Mouse (Mus musculus) CH12F3 (cell line): ENCODE results near the gene Manba.
"Not testable (repeated sequence)": the region's sequence is repeated elsewhere in the genome, so short reads cannot be mapped to it uniquely, and the experiment has no call there.

ENCODE experiments used
- in situ Hi-C: fragments of 300-500 bp; cut with MboI; formaldehyde crosslinking; loops from 2 replicates; pipeline ENCODE4 v1.14.3; 2020; ENCODE audit warnings: low sequenced_read_pairs

The Manba gene

DNA sequence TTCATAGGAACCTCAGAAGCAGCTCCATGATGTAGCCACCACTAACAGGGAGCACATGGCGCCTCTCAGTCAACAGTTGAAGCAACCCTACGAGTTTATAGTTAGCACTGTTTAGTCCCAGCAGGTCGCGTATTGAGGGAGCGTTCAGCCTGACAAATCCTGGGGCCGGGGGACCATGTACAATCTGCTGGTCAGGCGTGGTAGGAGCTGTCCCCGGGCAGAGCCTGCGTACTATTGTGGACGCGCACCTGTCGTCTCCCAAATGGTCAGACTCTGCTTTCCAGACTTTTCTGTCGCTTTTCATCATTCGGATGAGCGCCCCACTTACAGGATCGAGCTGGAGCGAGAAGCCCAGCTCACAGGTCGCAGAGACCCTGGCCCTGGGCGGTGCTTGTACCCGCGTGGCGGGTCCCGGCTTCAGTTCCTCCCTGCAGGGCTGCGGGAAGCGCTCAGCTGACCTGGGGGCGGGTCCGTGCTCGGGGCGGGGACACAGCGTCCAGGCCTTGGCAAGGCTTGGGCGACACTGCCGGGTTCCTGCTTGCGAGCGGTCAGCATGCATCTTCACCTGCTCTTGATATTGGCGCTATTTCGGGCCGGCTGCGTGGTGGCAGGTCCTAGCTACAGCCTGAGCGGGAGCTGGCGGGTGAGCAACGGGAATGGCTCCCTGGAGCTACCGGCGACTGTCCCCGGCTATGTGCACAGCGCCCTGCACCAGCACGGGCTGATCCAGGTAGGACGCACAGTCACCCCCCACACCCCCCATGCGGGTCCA lies at the start of gene Manba:
Manba (plus strand) TSS at position 484 of the 772 bp plus-strand sequence.
- in situ Hi-C loops: no loop called here

DNA sequence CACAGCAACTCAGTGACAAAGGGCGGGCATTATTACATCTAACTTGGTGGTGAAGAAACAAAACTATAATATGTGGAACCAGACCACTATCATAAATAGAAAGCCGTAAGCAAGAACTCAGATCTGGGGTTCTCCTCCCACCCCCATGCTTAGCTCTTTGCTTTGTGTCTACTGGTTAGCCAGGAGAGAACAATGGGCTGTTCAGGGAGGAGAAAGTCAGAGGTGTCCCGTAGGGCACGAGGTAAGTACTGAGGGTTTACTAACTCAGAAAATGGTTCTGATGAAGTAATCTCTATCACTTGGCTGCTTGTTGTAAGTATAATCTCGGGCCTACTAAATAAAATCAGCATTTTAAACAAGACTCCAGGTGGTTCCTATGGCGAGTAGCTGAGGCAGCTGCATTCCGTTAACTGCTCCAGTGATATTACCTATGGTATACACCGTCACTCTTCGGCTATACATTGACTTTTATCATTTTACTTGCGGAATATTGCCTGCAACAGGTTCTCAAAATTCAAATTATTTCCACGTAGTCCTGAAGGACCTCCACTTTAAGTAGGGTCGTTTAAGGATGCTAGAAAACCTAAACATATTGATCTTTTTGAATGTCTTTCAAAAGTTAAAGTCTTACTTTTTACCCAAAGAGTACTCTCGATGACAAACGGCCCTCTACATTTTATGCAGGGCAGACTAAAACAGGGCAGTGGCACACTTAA lies 48.4 kb upstream of the Manba start:
- in situ Hi-C loops: no loop called here

DNA sequence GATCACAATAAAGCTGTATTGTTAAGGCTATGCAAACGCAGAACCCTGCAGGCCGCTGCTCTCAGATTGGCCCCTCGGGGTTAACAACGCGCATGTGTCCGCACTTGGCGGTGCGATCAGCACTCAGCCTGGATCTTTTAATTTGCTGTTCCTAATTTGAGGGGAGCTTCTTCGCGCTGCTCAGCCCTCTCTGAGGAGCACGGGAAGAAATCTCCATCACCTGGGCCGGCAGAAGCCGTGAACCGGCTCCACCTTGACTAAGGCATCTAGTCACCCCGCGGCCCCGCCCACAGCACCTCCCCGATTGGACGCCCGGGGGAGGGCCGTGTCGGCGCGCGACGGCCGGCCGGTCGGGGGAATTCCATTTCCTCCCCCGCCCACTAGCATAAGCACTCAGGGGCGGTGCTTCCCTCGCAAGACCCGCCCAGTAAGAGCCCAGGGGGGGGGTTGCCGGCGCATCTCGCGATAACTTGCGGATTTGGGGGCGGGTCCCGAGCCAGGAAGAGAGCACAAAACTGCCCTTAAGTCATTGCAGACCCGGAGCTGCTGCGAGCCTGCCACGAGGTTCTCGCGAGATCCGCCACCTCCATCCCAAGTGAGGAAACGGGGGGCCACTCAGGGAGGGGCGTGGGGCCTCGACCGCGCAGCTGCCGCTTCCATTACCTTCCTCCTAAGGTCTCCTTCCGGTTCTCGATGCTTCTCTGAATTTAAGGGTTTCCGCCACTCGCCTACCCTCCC lies 47.5 kb upstream of the Manba start, which contains the start of gene Ube2d3:
Ube2d3 (plus strand) TSS at position 392 of the 738 bp plus-strand sequence.
- in situ Hi-C loops: no loop called here

DNA sequence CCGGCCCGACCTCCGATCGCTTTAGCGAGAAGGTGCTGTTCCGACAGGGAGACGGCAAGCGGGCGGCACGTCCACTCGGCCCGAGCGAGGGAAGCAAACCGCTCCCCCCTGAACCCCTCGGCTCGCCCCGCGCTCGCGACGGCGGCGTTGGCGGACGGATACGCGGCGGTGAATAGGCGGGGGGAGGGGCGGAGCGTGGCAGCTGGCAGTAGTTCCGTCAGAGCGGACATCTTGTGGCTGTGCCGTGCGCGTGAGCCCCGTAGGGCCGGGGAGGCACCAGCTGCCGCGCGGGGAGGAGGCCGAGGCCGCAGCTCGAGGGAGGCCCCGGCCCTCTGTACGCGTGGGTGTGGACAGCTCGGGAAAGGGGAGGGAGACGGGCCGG lies 46.9 kb upstream of the Manba start:
- in situ Hi-C loops: no loop called here

DNA sequence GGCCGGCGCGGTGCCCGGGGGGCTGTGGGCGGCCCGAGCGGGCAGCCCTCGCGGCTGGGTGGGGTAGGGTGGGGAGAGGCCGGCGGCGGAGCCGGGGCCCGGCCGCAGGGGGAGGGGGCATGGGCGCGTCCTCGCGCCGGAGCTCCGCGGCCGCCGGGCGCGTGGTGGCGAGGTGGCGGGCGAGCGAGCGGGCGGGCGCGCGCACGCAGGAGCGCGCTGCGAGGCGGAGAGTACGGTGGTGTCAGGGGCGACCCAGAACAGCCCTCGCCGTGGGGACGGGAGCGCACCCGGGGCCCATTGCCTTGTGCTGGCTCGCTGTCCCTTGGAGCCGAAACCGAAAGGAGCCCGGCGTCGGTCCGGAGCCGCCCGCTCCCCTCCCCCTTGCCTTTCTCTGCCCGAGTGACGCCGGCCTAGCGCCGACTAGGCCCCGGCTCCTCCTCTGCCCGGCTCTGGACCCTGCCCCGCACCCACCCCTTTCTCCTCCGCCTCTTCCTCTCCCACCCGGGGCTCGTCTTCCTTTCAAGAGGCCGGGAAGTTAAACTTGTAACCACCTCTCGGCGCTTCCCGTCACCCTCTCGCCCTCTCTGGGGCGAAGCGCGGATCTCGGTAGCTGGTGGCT lies 46.4 kb upstream of the Manba start:
- in situ Hi-C loops: no loop called here

DNA sequence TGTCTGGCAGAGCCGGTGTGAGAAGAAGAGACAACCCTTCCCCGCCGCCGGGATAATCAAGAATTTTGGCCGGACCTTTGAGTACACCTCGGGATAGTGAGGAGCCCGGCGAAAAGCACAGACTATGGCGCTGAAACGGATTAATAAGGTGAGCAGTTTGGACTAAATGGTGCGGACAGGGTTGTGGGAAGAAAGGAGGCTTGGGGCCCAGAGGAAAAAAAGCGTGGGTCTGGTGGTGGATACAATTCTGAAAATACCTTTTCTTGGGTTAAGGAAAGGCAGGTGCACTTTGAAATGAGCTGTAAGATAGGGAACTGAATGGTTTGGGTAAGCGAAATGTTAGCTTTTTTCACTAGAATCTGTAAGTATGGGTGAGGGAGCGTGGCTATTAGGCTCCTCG lies 45.8 kb upstream of the Manba start:
- in situ Hi-C loops: no loop called here

DNA sequence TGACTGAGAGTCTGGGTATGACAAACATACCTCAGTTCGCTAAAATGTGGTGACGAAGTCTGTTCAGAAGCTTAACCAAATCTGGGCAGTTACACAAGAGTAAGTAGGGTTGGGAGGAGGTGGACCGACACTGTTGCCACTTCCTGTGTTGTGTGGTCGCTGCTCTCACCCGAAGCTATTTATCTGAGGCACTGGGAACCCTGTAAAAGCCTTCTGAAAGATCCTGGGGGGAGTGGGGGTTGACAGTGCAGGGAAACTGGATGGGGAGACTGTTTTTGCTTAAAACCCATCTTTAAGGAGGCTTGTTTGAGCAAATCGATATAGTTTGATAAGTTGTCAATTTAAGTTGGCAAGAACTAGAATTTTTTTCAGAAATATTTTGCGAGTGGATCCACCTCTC lies 45.2 kb upstream of the Manba start:
- in situ Hi-C loops: no loop called here

DNA sequence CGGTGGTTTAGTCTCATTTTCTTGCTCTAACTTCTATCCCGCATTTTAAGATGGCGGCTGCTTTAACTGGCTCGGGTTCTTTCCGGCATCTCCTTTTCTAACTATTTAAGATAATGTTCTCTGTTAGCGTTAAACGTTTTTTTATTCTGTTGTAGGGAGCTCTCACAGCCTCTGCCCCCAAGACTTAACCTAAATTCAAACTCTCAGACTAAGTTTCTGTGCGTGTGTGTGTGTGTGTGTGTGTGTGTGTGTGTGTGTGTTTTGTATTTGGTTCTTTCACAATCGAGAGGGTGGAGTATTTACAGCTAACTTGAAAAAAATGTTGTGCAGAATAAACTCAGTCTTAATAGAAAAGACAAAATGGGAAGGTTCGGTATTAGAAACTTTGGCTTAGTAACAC lies 44.8 kb upstream of the Manba start:
- in situ Hi-C loops: no loop called here

DNA sequence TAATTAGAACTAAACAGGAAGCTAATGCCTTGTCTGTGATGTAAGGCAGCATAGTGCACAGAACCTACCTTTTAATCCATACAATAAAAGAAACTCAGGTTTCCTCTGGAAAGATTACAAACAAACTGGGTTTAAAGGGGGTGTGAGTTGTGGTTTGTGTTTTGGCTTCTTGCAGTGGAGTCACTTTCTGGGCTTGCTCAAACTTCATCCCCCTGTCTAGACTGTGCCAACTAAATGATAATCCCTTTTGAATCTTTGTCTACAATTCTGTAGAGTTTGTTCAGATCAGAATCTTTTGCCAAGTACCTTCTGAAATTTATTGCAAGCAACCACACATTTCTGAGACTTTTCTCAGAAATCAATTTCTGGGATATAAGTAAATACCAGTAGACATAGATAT lies 40.5 kb upstream of the Manba start:
- in situ Hi-C loops: no loop called here

DNA sequence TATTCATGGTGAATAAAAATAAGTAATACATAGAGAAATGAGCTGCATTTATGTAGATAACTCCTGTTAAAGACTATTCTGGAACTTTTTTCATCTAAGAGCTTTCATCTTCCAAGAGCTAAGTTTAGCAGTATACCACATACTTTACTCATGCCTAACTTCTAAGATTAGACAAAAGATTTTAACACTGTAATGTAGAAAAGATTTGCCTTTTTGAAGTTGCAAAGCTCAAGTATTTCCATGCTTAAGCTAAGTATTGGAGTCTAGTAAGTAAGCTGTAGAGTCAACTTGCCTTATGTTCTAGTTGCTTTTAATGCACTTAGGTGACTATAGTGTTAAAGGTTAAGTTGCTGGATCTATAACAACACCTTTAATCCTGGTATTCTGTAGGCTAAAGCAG lies 26.4 kb upstream of the Manba start:
- in situ Hi-C loops: no loop called here

DNA sequence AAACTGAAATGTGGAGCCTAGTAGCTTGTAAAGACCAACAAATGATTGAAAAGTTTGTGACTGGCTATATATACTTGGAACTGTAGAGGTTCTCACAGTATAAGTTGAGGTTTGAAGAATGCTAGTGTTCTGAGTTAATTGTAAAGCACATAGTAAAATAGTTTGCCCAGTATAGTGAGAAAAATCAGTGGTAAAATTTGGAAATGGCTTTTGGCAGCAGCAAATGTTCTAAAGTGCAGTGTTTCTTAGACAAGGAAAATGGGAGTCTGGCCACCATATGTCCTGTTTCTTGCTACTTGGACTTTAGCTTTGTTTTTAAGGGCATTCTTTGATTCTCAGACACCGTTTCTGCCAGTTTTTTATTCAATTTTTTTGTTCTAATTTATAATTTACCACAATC lies 17.0 kb upstream of the Manba start:
- in situ Hi-C loops: no loop called here

DNA sequence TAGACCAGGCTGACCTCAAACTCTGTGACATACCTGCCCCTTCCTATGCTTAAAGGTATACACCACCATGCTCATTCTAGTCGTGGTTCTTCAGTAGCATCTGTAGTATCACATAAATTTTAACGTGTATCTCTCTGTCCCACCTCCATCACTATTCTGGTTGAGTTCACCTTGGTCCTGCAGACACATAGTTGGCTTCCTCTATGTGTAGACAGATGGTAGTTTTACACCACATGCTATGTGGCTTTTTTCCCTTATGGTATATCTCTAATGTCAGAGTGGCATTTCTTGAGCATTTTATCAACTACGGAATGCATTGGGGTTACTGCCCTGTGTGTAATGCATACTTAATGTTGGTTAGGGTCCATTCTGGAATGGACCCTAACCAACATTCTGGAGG lies 16.3 kb upstream of the Manba start:
- in situ Hi-C loops: no loop called here

DNA sequence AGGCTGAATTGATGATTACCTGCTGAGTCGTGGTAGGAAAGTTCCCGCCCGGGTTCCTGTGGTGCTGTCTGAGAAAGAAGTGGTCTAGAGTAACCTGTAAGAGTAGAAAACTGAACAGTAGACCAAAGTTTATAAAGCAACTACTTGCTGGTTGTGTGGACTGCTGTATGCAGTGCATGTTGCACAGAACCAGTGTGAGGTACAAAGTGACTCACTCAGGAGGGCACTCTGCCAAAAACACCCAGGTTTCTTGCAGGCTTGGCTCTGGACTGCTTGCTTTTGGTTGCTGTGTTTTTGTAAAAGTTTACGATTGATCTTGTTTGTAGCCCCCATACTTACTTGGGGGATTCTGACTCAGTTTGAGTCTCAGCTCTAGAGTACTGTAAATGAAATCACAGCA lies 15.4 kb upstream of the Manba start:
- in situ Hi-C loops: no loop called here

DNA sequence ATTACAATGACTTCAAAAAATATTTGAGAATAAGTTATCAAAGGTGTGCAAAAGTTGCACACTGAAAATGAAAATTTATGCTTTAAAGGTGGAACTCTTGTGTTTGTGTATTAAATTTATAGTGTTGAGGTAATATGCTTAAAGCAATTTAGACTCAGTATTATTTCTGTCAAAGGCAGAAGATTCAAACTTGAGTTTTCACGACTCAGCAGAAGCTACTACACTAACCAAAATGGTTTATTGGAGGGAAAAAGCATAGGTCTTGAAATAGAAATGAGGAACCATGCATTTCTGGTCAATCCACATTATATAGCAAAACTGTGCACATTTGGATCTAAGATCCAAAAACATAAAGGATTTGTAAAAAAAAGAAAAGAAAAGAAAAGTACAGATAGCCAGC lies 14.6 kb upstream of the Manba start:
- in situ Hi-C loops: no loop called here

DNA sequence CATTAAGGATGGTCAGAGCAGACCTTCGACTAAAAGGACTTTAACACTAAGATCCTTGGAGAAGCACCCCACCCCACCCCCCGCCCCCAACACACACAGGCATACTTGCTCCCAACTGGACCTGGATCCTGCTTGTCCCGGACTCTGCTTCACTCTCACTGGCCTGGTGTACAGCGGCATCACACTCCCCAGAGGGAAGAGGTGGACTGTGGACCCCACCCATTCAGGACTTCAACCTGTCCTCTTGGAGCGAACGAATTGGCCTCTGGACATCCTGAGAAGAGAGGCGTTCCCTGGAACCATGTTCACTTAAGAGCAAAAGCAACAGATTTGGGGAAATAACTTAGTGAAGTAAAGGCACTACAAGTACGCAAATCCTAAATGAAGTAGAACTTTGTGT lies 10.4 kb upstream of the Manba start:
- in situ Hi-C loops: no loop called here

DNA sequence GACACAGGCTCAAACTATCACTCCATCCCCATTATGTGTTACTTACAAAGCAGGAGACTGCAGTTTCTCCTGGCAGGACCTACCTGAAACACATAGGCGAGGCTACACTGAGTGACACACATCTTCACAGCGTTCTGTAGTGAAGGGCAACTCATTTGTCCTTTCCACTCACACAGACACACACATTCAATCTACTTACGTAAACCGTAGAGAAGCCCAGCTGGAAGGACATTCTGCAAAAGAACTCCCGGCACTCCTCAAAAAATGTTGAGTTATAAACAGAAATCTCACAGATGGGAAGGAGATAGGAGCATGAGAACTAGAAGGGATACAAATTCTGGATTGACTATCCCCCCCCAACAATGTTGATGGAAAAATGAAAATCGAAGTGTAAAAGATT lies 9.1 kb upstream of the Manba start:
- in situ Hi-C loops: no loop called here

DNA sequence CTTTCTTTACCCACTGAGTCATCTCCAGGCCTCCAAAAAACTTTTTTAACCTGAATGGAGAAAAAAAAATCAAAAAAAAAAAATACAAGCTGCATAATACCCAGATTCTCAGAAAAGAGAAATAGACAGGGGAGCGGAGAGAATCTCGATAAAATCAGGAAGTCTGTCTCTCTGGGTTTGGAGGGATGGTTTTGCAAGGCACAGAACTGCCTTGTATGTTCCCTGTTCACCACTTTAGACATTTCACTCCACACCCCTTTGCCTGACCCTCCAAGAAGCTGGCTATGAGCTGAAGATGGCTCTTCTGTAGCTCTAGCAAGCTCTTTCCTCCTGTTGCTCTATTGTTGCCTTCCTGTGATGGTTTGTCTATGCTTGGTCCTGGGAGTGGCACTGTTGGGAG lies 8.4 kb upstream of the Manba start:
- in situ Hi-C loops: no loop called here

DNA sequence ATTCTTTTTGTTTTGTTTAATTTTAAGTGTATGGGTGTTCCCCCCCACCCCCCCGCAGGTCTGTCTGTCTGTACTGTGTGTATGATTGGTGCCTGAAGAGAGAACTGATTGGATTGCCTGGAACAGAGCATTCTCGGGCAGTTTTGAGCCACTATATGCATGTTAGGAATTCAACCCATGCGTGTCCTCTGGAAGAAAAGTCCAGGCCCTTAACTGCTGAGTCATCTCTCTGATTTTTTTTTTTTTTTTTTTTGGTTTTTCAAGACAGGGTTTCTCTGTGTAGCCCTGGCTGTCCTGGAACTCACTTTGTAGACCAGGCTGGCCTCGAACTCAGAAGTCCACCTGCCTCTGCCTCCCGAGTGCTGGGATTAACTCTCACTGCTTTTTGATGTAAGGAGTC lies 6.3 kb upstream of the Manba start:
- in situ Hi-C loops: not testable (repeated sequence)

DNA sequence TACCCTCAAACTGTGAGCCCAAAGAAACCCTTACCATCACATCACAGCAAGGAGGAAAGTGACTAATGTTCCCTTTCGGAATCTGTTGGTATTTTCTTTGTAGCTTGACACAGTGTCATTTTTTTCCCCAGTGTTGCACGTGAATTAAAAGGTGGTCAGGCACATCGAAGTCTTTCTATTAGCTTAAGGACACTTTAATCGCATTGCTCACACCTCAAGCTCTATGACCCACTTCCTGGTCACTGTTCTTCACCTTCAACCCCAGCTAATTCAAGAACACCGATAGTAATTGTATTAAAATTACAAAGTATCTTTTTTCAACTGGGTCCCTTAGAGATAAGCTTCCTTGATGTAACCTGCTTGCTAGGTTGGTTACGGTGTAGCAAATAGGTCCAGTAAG lies 4.6 kb upstream of the Manba start:
- in situ Hi-C loops: no loop called here

DNA sequence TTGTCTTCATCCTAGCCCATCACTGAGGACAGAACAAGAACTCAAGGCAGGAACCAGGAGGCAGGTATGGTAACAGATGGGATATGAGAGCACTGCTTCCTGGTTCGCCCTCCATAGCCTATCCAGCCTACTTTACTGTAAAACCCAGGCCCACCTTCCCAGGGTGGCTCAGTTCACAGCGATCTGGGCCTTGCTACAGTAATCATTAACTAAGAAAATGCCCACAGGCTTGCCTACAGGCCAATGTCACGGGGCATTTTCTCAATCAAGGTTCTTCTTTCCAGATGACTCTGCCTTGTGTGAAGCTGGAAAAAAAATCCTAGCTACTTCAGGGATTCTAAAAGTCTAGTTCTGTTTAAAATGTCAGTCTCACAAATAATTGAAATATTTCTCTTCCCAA lies 3.8 kb upstream of the Manba start:
- in situ Hi-C loops: no loop called here

DNA sequence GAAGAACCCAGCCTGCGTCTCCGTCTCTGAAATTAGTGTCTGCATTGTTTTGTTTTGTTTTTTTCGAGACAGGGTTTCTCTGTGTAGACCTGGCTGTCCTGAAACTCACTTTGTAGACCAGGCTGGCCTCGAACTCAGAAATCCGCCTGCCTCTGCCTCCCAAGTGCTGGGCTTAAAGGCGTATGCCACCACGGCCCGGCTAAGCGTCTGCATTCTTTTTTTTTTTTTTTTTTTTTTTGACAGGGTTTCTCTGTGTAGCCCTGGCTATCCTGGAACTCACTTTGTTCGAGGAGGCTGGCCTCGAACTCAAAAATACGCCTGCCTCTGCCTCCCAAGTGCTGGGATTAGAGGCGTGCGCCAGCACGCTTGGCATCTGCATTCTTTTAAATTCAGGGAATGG lies 761 bp upstream of the Manba start:
- in situ Hi-C loops: not testable (repeated sequence)

DNA sequence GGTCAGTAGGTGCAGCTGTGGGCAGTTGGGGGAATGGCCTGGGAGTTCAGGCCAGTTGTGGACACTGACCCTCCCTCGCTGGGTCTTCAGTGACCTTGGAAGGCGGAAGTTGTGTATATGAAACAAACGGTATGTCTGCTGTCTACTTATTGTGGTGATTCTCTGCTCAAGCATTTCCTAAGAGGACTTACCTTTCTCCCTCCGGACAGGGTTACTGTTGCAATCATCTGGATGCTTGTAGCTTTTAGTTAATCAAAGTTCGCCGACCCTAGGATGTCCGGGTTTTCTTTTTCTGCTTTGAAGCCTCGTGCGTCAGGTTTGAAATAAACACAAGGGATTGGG lies 460 bp downstream of the Manba start:
- in situ Hi-C loops: no loop called here
